ENCODE assay signal across 7 mouse cellular contexts in genomic region chr5:43807744-43808696, GRCm38 (mm10). TPM values are rescaled to one million over a fixed set of nuclear protein-coding genes. Genes with fewer than 3 reads are reported as not detected.
DNase-seq lines count a peak whose midpoint lies in the region; ATAC-seq and TF ChIP-seq lines count a peak whose summit lies in the region.

No protein-coding gene starts in this region.

- H3K36me3 ChIP-seq in heart, embryonic 13.5 days, result no peaks in the 10 kb centered on the region
- no peaks in the 10 kb centered on the region for H3K36me3 ChIP-seq in kidney, embryonic 16.5 days (ENCODE audit: insufficient read depth, low read length)
- H3K36me3 ChIP-seq in midbrain, postnatal 0 days (ENCODE audit: insufficient read depth, low read length), result no peaks in the 10 kb centered on the region

- no peaks in the 10 kb centered on the region for H3K27me3 ChIP-seq in heart, embryonic 13.5 days (replicated peaks)
- no peaks in the 10 kb centered on the region for H3K27me3 ChIP-seq in kidney, embryonic 16.5 days (ENCODE audit: insufficient read depth, low read length)
- H3K27me3 ChIP-seq in midbrain, postnatal 0 days (ENCODE audit: insufficient read depth, low read length), result no peaks in the 10 kb centered on the region

- H3K4me3 ChIP-seq in bone marrow macrophage, adult 2 months (ENCODE audit: insufficient read depth, low read length), result peak overlapping the region; percentile 65
- H3K4me3 ChIP-seq in heart, embryonic 13.5 days, result peak overlapping the region; percentile 61
- H3K4me3 ChIP-seq in kidney, embryonic 16.5 days (ENCODE audit: low read length), result peak overlapping the region; percentile 49
- H3K4me3 ChIP-seq in midbrain, postnatal 0 days (ENCODE audit: low read depth, low read length), result peak overlapping the region; percentile 43

- no peak for TF ChIP-seq CTCF in bone marrow macrophage, adult 2 months (IDR thresholded peaks at IDR 0.05; ENCODE audit: low read depth, low read length)
- 0 out of 2 replicates have a peak, but pooled peaks have one; percentile 1 for TF ChIP-seq CTCF in midbrain, postnatal 0 days (IDR thresholded peaks at IDR 0.05)

- peak overlapping the region; percentile 85 for H3K9ac ChIP-seq in heart, embryonic 13.5 days
- H3K9ac ChIP-seq in kidney, embryonic 16.5 days (replicated peaks; ENCODE audit: low read length), result peak overlapping the region; percentile 79
- H3K9ac ChIP-seq in midbrain, postnatal 0 days (replicated peaks; ENCODE audit: low read length, poor library complexity, severe bottlenecking), result peak overlapping the region; percentile 54

- 5% methylated on average over 48 of the region's 48 CpGs for WGBS in heart, embryonic 13.5 days
- WGBS in kidney, embryonic 16.5 days, result 4% methylated on average over 48 of the region's 48 CpGs
- WGBS in midbrain, postnatal 0 days, result 4% methylated on average over 48 of the region's 48 CpGs

- H3K4me1 ChIP-seq in bone marrow macrophage, adult 2 months (ENCODE audit: control insufficient read depth, insufficient read depth, low read length), result peaks cover 4% of the 10 kb centered on the region; the same call in 1 of the 2 replicates
- 0 out of 2 replicates have a peak, but pooled peaks cover 3% of the 10 kb centered on the region for H3K4me1 ChIP-seq in heart, embryonic 13.5 days
- peaks cover 4% of the 10 kb centered on the region; the same call in 1 of the 2 replicates for H3K4me1 ChIP-seq in kidney, embryonic 16.5 days (ENCODE audit: insufficient read depth, low read length)
- no peaks in the 10 kb centered on the region for H3K4me1 ChIP-seq in midbrain, postnatal 0 days (ENCODE audit: insufficient read depth, low read length)

- H3K4me2 ChIP-seq in heart, embryonic 13.5 days, result peak overlapping the region; percentile 77
- peak overlapping the region; percentile 85 for H3K4me2 ChIP-seq in kidney, embryonic 16.5 days (replicated peaks; ENCODE audit: low read depth, low read length)
- peak overlapping the region; percentile 57 for H3K4me2 ChIP-seq in midbrain, postnatal 0 days (ENCODE audit: low read depth, low read length, poor library complexity, severe bottlenecking)

- TF ChIP-seq POLR2A in bone marrow macrophage, adult 2 months (IDR thresholded peaks at IDR 0.05; ENCODE audit: borderline replicate concordance, low read depth, low read length), result no peak

- H3K9me3 ChIP-seq in heart, embryonic 13.5 days, result no peaks in the 10 kb centered on the region
- no peaks in the 10 kb centered on the region for H3K9me3 ChIP-seq in kidney, embryonic 16.5 days (ENCODE audit: low read length)
- H3K9me3 ChIP-seq in midbrain, postnatal 0 days (ENCODE audit: low read length), result no peaks in the 10 kb centered on the region

- peak; percentile 74 for ATAC-seq in heart, embryonic 13.5 days (ENCODE audit: extremely low read depth, insufficient number of reproducible peaks, low FRiP score, low TSS enrichment)
- peak; percentile 97 for ATAC-seq in kidney, embryonic 16.5 days (ENCODE audit: low FRiP score, low TSS enrichment)
- peak; percentile 97 for ATAC-seq in midbrain, postnatal 0 days (ENCODE audit: low FRiP score)

- 0 out of 2 replicates have a peak overlapping the region, but pooled peaks have one; percentile 17 for H3K27ac ChIP-seq in bone marrow macrophage, adult 2 months (ENCODE audit: insufficient read depth, low read depth, low read length)
- H3K27ac ChIP-seq in heart, embryonic 13.5 days (replicated peaks), result peak overlapping the region; percentile 68
- H3K27ac ChIP-seq in kidney, embryonic 16.5 days (ENCODE audit: low read length), result peak overlapping the region; percentile 68; the same call in 1 of the 2 replicates
- H3K27ac ChIP-seq in midbrain, postnatal 0 days (ENCODE audit: low read depth, low read length), result peak overlapping the region; percentile 68

- DNase-seq in fibroblast of lung, adult 2 months (ENCODE audit: low read depth), result peak; percentile 68
- peak; percentile 77 for DNase-seq in liver
- peak; percentile 91 for DNase-seq in midbrain, postnatal 0 days (ENCODE audit: low spot score)
- DNase-seq in spleen, postnatal 10 days (ENCODE audit: low spot score in 2 of 2), result peak; percentile 31 to 81

RNA-seq across cellular contexts. Expression of gene Bst1, which starts 10.7 kb away (rescaled TPM):
- 33.5 and 34.6 TPM in 2 replicates for polyA plus RNA-seq in bone marrow macrophage, adult 2 months (2012; ENCODE audit: insufficient read depth, insufficient read length, missing spikeins)
- polyA plus RNA-seq in heart, embryonic 13.5 days (2015; fragmentation: Nextera tagmentation; extraction: Ambion mirVana), result 0.37 and 0.62 TPM in 2 replicates
- polyA plus RNA-seq in kidney, embryonic 16.5 days (2015; fragmentation: Nextera tagmentation; extraction: Ambion mirVana), result 0.47 and 1.4 TPM in 2 replicates
- 0.55 TPM in 1 of 2 replicates, not detected in the other for total RNA-seq in midbrain, postnatal 0 days (2014; rRNA removed)
- polyA plus RNA-seq in midbrain, postnatal 0 days (2015; fragmentation: Nextera tagmentation; extraction: Ambion mirVana), result 0.16 and 0.21 TPM in 2 replicates

RNA-seq across cellular contexts. Expression of gene Fbxl5, which starts 13.4 kb away (rescaled TPM):
- polyA plus RNA-seq in bone marrow macrophage, adult 2 months (2012; ENCODE audit: insufficient read depth, insufficient read length, missing spikeins), result 46.5 and 47.2 TPM in 2 replicates
- 43.2 and 45.4 TPM in 2 replicates for polyA plus RNA-seq in heart, embryonic 13.5 days (2015; fragmentation: Nextera tagmentation; extraction: Ambion mirVana)
- polyA plus RNA-seq in kidney, embryonic 16.5 days (2015; fragmentation: Nextera tagmentation; extraction: Ambion mirVana), result 64.5 and 66.6 TPM in 2 replicates
- 122 and 140 TPM in 2 replicates for total RNA-seq in midbrain, postnatal 0 days (2014; rRNA removed)
- polyA plus RNA-seq in midbrain, postnatal 0 days (2015; fragmentation: Nextera tagmentation; extraction: Ambion mirVana), result 84.5 and 85.2 TPM in 2 replicates

Comparison
In these comparisons a context has a peak if more than half of its experiments do, and no peak if none do; other contexts are left out.
1. Peak in every context shown above with its lines: DNase-seq, ATAC-seq, H3K4me3 ChIP-seq and H3K27ac ChIP-seq.
2. H3K27ac ChIP-seq: peak in every context shown above with its lines; median percentile 68 in heart, embryonic 13.5 days; 68 in kidney, embryonic 16.5 days; 68 in midbrain, postnatal 0 days; 17 in bone marrow macrophage, adult 2 months.
3. RNA of gene Bst1, which starts 10.7 kb away (polyA plus RNA-seq): 33.5 to 34.6 TPM in bone marrow macrophage, adult 2 months; 0.47 to 1.4 TPM in kidney, embryonic 16.5 days, 0.37 to 0.62 TPM in heart, embryonic 13.5 days and 0.16 to 0.21 TPM in midbrain, postnatal 0 days; every median in the first group is over 10 times any median in the second.